Mouse (Mus musculus) limb, embryonic 14.5 days (tissue): Measurements from ENCODE around the gene Tmem11. TPM values are rescaled to one million over a fixed set of nuclear protein-coding genes. Genes with fewer than 3 reads are reported as not detected.
"Not testable (repeated sequence)": the region's sequence is repeated elsewhere in the genome, so short reads cannot be mapped to it uniquely, and the experiment has no call there.

Experiments used
- ATAC-seq: fragments of 200-750 bp; cut with Nextera tagmentation; 2 replicates; pipeline ENCODE4 v1.8.0; 2017; ENCODE audit warnings: low read depth, moderate number of reproducible peaks, moderate TSS enrichment; ENCODE audit not compliant: low FRiP score
- DNase-seq: peaks from one replicate; pipeline ENCODE4 v3.0.0-alpha.2; 2015; ENCODE audit warnings: low spot score
- H3K27ac ChIP-seq: fragments of 300-500 bp; sonication (generic); replicated peaks from 2 replicates; pipeline ENCODE4 v1.5.1; 2014; ENCODE audit warnings: low read depth, mild to moderate bottlenecking, low read length, moderate library complexity, mixed read lengths
- H3K27me3 ChIP-seq: fragments of 300-500 bp; sonication (generic); 2 replicates; pipeline ENCODE4 v1.6.1; 2014; ENCODE audit warnings: low read length, mixed read lengths; ENCODE audit not compliant: control insufficient read depth, insufficient read depth
- H3K36me3 ChIP-seq: fragments of 300-500 bp; sonication (generic); 2 replicates; pipeline ENCODE4 v1.6.1; 2014; ENCODE audit warnings: mild to moderate bottlenecking, low read length, moderate library complexity, mixed read lengths; ENCODE audit not compliant: control insufficient read depth, insufficient read depth
- H3K4me1 ChIP-seq: fragments of 300-500 bp; sonication (generic); 2 replicates; pipeline ENCODE4 v1.6.1; 2014; ENCODE audit warnings: antibody characterized with exemption, low read length, mixed read lengths; ENCODE audit not compliant: control insufficient read depth, insufficient read depth
- H3K4me2 ChIP-seq: fragments of 300-500 bp; sonication (generic); replicated peaks from 2 replicates; pipeline ENCODE4 v1.6.1; 2014; ENCODE audit warnings: low read depth, mild to moderate bottlenecking, low read length, moderate library complexity; ENCODE audit not compliant: severe bottlenecking
- H3K4me3 ChIP-seq: fragments of 300-500 bp; sonication (generic); replicated peaks from 2 replicates; pipeline ENCODE4 v1.5.1; 2014; ENCODE audit warnings: low read length
- H3K9ac ChIP-seq: fragments of 300-500 bp; sonication (generic); 2 replicates; pipeline ENCODE4 v1.6.1; 2014; ENCODE audit warnings: mild to moderate bottlenecking, low read depth, low read length, moderate library complexity; ENCODE audit not compliant: severe bottlenecking
- H3K9me3 ChIP-seq: fragments of 300-500 bp; sonication (generic); 2 replicates; pipeline ENCODE4 v1.6.1; 2016; ENCODE audit warnings: low read length; ENCODE audit not compliant: control insufficient read depth
- POLR2A ChIP-seq: fragments of 200-500 bp; IDR thresholded peaks from 2 replicates; pipeline ENCODE4 v1.8.0; 2012; ENCODE audit warnings: inconsistent platforms, mild to moderate bottlenecking, moderate library complexity, borderline replicate concordance; ENCODE audit not compliant: insufficient read depth, insufficient read length; ENCODE audit errors: extremely low read depth
- WGBS: fragments of 180-500 bp; shearing (Covaris S2); extraction: QIAGEN DNeasy Blood & Tissue Kit; methylation state at CpG from one replicate; pipeline ENCODE4 v1.1.7; 2014; 5-methylcytosine and 5-hydroxymethylcytosine counted together
- polyA plus RNA-seq, 2 experiments: library from polyadenylated mRNA; depleted of rRNA in 1 of 2; stranded (reverse) in 1 of 2; unstranded in 1 of 2; fragments of >200 nt; fragmentation: Nextera tagmentation in 1 of 2; extraction: Ambion mirVana in 1 of 2; gene quantifications; 2 replicates each; pipeline versions ENCODE4 v1.2.1 to v1.2.3; 2012 to 2014

Gene Tmem11
- polyA plus RNA-seq, 2 experiments: 67.7 to 82.5 TPM

DNA sequence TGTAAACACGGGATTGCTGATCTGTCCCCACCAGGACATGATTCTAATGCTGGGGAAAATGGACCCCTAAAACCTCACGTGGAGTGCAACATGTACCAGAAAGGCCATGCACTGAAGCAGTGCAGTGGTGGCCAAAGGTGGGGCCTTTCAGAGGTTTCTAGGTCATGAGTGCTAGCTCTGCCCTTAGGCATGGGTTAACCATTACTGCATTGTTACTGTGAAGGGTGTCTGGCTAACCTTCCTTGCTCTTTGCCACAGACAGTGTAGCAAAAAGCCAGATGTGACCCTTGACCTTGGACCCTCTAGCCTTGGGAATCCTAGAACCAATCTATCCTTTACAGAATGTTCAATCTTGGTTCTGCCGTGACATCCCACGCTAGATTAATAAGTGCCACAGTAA is 23.4 kb upstream of the Tmem11 start:
- DNase-seq: no peak
- 18% methylated on average over 4 of the region's 4 CpGs for WGBS

DNA sequence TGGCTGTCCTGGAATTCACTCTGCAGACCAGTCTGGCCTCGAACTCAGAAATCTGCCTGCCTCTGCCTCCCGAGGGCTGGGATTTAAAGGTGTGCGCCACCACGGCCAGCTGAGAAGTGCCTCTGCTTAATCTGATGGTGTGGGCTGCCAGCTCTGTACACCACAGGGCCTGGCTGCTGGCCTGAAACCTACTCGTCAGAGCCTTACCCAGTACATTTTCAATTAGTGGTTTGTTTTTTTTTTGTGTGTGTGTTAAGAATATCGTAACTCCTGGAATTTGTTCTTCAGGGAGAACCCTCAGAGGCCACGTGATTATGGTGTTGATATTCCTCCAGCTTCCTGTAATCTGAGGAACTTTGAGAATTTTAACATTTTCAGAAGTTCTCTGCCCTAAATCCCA is 22.9 kb upstream of the Tmem11 start:
- H3K9ac ChIP-seq: no peak overlapping the region
- DNase-seq: no peak
- TF ChIP-seq POLR2A: no peak

More for the DNA sequence above, 23.4 kb upstream of the Tmem11 start:
- Histone ChIP-seq H3K27ac (no peak overlapping the region), H3K4me1 (peaks cover 7% of the 10 kb centered on the region; the same call in 1 of the 2 replicates), H3K9me3 (no peaks in the 10 kb centered on the region), H3K4me3 (no peak overlapping the region), H3K9ac (no peak overlapping the region), H3K27me3 (no peaks in the 10 kb centered on the region), H3K4me2 (no peak overlapping the region), H3K36me3 (peaks cover 34% of the 10 kb centered on the region)
- no peak for TF ChIP-seq POLR2A
- no peak for ATAC-seq

DNA sequence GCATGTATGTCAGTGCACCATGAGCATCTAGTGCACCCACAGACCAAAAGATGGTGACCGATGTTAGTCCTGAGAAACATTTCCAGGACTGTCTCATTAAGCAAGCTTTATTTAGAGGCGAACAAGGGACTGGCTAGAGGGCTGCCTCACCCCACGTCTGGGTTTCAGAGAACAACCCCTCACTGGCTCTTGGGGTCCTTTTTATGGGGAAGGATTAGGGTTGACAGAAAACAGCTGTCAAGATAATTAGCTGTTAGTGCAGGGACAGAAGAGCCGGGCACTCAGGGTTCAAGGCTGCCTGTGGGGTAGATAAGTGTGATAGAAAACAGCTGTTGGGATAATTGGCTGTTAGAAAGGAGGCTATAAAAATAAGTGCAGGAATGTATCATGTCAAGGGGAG is 16.8 kb upstream of the Tmem11 start:
- peaks cover 7% of the 10 kb centered on the region; the same call in 1 of the 2 replicates for H3K4me1 ChIP-seq
- ATAC-seq (peak; percentile 71), DNase-seq (peak; percentile 43)
- WGBS: 4% methylated on average over 4 of the region's 4 CpGs
- no peaks in the 10 kb centered on the region for H3K9me3 ChIP-seq
- no peak for TF ChIP-seq POLR2A
- H3K4me3 ChIP-seq: no peak overlapping the region
- no peak overlapping the region for H3K4me2 ChIP-seq
- no peak overlapping the region for H3K27ac ChIP-seq
- no peak overlapping the region for H3K9ac ChIP-seq
- H3K36me3 ChIP-seq: no peaks in the 10 kb centered on the region
- H3K27me3 ChIP-seq: no peaks in the 10 kb centered on the region

More for the DNA sequence above, 22.9 kb upstream of the Tmem11 start:
- WGBS: 57% methylated on average over 7 of the region's 7 CpGs
- no peak for ATAC-seq
- H3K36me3 ChIP-seq: peaks cover 34% of the 10 kb centered on the region
- H3K4me3 ChIP-seq: no peak overlapping the region
- no peaks in the 10 kb centered on the region for H3K9me3 ChIP-seq
- H3K4me2 ChIP-seq: no peak overlapping the region
- H3K27ac ChIP-seq: no peak overlapping the region
- no peaks in the 10 kb centered on the region for H3K27me3 ChIP-seq
- H3K4me1 ChIP-seq: peaks cover 7% of the 10 kb centered on the region; the same call in 1 of the 2 replicates

DNA sequence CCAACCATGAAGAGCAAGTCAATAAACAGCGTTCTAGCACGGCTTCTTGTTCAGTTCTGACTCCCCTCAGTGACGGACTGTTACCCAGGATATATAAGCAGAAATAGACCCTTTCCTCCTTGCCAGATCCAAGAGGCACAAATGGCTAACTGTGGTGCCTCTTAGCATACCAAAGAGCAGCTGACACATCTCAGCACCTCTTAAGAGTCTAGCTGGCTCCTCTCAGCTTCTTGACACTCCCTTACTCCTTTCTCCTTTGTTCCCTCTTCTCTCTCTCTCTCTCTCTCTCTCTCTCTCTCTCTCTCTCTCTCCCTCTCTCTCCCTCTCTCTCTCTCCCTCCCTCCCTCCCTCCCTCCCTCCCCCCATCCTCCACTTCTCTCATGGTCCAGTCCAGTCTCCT is 11.7 kb upstream of the Tmem11 start:
- peaks cover 3% of the 10 kb centered on the region; the same call in 1 of the 2 replicates for H3K4me1 ChIP-seq
- DNase-seq (no peak), ATAC-seq (no peak)
- H3K36me3 ChIP-seq: no peaks in the 10 kb centered on the region
- H3K4me3 ChIP-seq: no peak overlapping the region
- H3K27me3 ChIP-seq: no peaks in the 10 kb centered on the region
- H3K4me2 ChIP-seq: no peak overlapping the region
- H3K27ac ChIP-seq: no peak overlapping the region
- H3K9ac ChIP-seq: no peak overlapping the region
- H3K9me3 ChIP-seq: no peaks in the 10 kb centered on the region
- TF ChIP-seq POLR2A: no peak
- WGBS: 50% methylated on average over 3 of the region's 3 CpGs

DNA sequence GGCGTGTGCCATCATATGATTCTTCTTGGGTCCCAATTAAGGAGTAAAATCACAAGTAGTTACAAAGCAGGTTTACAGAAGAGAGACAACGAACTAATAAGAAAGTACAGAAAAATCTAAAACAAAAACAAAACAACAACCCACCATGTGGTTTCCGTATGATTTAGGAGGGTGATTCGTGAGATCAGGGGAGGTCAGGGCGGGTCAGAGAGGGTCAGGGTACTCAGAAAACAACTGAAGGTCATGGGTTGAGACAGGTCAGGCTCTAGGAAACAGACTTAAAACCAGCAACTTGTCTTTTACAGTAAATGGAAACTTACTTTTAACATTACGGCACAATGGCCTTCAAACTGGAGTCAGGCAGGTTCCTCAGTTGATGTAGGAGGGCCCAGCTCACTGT is 11.2 kb upstream of the Tmem11 start:
- WGBS: 52% methylated on average over 6 of the region's 6 CpGs
- no peak overlapping the region for H3K4me3 ChIP-seq
- no peaks in the 10 kb centered on the region for H3K27me3 ChIP-seq
- H3K4me2 ChIP-seq: no peak overlapping the region
- H3K4me1 ChIP-seq: no peaks in the 10 kb centered on the region; the same call in 1 of the 2 replicates
- no peak overlapping the region for H3K27ac ChIP-seq
- DNase-seq: no peak
- no peaks in the 10 kb centered on the region for H3K36me3 ChIP-seq
- no peak for TF ChIP-seq POLR2A
- H3K9ac ChIP-seq: no peak overlapping the region
- no peaks in the 10 kb centered on the region for H3K9me3 ChIP-seq
- ATAC-seq: no peak

DNA sequence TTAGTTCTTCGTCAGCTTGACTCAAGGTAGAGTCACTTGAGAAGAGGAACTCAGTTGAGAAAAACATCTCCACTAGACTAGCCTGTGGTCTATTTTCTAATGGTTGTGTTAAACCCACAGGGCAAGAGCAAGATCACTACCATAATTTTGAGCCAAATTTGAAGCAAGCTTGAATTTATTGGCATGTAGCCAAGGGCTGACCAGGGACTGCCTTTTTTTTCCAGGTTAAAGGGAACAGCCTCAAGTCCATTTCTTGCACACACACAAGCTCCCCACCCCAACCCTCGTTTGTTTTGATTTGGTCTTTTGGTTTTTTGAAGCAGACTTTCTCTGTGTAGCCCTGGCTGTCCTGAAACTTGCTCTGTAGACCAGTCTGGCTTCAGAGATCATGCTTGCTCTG is 10.8 kb upstream of the Tmem11 start:
- Histone ChIP-seq H3K27me3 (no peaks in the 10 kb centered on the region), H3K4me3 (no peak overlapping the region), H3K9ac (no peak overlapping the region), H3K4me2 (no peak overlapping the region), H3K9me3 (no peaks in the 10 kb centered on the region), H3K27ac (no peak overlapping the region), H3K4me1 (no peaks in the 10 kb centered on the region; the same call in 1 of the 2 replicates), H3K36me3 (no peaks in the 10 kb centered on the region)
- DNase-seq (no peak), ATAC-seq (no peak)
- TF ChIP-seq POLR2A: no peak
- 54% methylated on average over 2 of the region's 2 CpGs for WGBS

DNA sequence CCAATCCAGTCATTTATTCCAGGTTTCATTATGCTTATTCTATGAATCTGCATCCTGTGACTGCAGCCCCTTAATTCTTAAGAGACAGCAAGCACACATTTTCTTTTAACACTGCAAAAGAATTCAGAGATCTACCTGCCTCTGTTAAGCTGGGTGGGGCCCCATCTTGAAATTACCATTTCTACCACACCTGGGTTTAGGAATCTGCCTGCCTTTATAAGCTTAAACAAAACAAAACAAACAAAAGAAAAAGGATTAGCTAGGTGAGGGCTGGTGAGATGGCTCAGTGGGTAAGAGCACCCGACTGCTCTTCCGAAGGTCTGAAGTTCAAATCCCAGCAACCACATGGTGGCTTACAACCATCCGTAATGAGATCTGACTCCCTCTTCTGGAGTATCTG is 7.9 kb upstream of the Tmem11 start:
- H3K4me3 ChIP-seq, H3K4me1 ChIP-seq, ATAC-seq, H3K9ac ChIP-seq, H3K27me3 ChIP-seq, H3K9me3 ChIP-seq, DNase-seq, H3K27ac ChIP-seq, H3K36me3 ChIP-seq, H3K4me2 ChIP-seq: not testable (repeated sequence)
- 79% methylated on average over 2 of the region's 3 CpGs for WGBS
